Mouse (Mus musculus) C2C12 (cell line): Measurements from ENCODE around the gene Pga5. TPM values are rescaled to one million over a fixed set of nuclear protein-coding genes. Genes with fewer than 3 reads are reported as not detected.
A peak's percentile ranks its signal among the peaks of the same experiment; 100 is the strongest.

Source experiments
- H3K27me3 ChIP-seq: one replicate; pipeline ENCODE4 v1.6.1; 2011; ENCODE audit not compliant: control insufficient read depth, insufficient read depth, insufficient read length
- H3K36me3 ChIP-seq: one replicate; pipeline ENCODE4 v1.6.1; 2011; ENCODE audit not compliant: control insufficient read depth, insufficient read depth
- H3K4me3 ChIP-seq: one replicate; pipeline ENCODE4 v1.5.1; 2011; ENCODE audit warnings: mild to moderate bottlenecking, control low read depth; ENCODE audit not compliant: poor library complexity, insufficient read depth, severe bottlenecking
- H3K79me2 ChIP-seq: one replicate; pipeline ENCODE4 v1.6.1; 2011; ENCODE audit not compliant: control insufficient read depth, insufficient read depth
- H3K79me3 ChIP-seq: one replicate; pipeline ENCODE4 v1.6.1; 2011; ENCODE audit warnings: low read depth, control low read depth
- H3ac ChIP-seq: one replicate; pipeline ENCODE3; 2011; ENCODE audit warnings: low read depth; ENCODE audit not compliant: control insufficient read depth, insufficient read length
- CEBPB ChIP-seq: IDR thresholded peaks from one replicate; pipeline ENCODE4 v1.6.1; 2011; ENCODE audit warnings: low read depth, mild to moderate bottlenecking, control low read depth, moderate library complexity
- CTCF ChIP-seq: IDR thresholded peaks from one replicate; pipeline ENCODE4 v1.5.1; 2011; ENCODE audit not compliant: control insufficient read depth, insufficient read depth, insufficient read length
- FOSL1 ChIP-seq: IDR thresholded peaks from one replicate; pipeline ENCODE4 v1.8.0; 2011; ENCODE audit warnings: mild to moderate bottlenecking, low read length; ENCODE audit not compliant: poor library complexity, insufficient read depth, severe bottlenecking
- MAX ChIP-seq: IDR thresholded peaks from one replicate; pipeline ENCODE4 v1.6.1; 2011; ENCODE audit warnings: mild to moderate bottlenecking, control low read depth
- MYOD1 ChIP-seq: IDR thresholded peaks from one replicate; pipeline ENCODE4 v1.6.1; 2011; ENCODE audit warnings: low read depth; ENCODE audit not compliant: control insufficient read depth, insufficient read length
- MYOG ChIP-seq: IDR thresholded peaks from one replicate; pipeline ENCODE4 v1.6.1; 2011; ENCODE audit not compliant: control insufficient read depth, insufficient read length; ENCODE audit errors: extremely low read depth
- USF1 ChIP-seq: IDR thresholded peaks from one replicate; pipeline ENCODE4 v1.6.1; 2011; ENCODE audit warnings: low read depth, mild to moderate bottlenecking, control low read depth, moderate library complexity
- polyA plus RNA-seq: library from polyadenylated mRNA; unstranded; fragments of >200 nt; fragmentation: generic; extraction: Trizol; gene quantifications from one replicate; pipeline ENCODE4 v1.2.1, GENCODE M21; 2012; ENCODE audit warnings: missing spikeins

The Pga5 gene
- polyA plus RNA-seq, 1 experiment: not detected

DNA sequence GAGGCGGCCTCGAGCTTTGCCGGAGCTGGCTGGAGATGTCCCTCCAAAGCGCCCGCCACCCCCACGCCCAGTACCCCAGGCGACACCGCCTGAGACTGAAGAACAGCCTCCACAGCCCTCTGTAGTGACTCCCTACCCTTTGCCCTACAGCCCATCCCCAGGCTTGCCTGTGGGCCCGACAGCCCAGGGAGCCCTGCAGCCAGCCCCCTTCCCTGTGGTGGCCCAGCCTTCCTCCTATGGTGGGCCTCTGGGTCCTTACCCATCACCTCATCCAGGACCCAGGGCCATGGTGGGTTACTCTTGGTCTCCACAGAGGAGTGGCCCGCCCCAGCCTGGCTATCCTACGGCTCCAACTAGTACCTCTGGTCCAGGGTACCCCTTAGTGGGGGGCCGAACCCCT, 34.8 kb upstream of the Pga5 start:
- Histone ChIP-seq H3K79me2 (no peaks in the 10 kb centered on the region), H3K36me3 (peaks cover 30% of the 10 kb centered on the region), H3K79me3 (no peaks in the 10 kb centered on the region), H3ac (no peak overlapping the region), H3K4me3 (no peak overlapping the region), H3K27me3 (no peaks in the 10 kb centered on the region)
- no peak for TF ChIP-seq FOSL1
- TF ChIP-seq MYOG: no peak

DNA sequence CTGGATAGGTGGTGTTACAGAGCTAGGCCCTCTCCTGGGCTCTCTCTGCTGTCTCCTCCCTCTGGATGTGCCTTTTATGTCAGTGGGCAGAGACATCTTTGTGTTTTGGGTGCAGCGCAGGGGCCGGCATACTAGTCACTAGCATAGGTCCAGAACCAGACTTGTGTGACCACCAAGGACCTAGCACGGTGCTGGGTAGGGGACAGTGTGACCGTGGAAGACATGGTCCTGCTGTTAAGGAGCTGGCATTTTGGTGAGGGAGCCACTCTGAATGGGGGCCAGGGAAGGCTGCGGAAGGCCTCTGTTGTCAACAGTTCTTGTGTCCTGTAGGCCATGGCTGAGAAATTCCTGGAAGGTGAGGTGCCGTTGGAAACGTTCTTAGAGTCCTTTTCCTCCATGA, 34.3 kb upstream of the Pga5 start:
- Histone ChIP-seq H3ac (no peak overlapping the region), H3K27me3 (no peaks in the 10 kb centered on the region), H3K79me2 (no peaks in the 10 kb centered on the region), H3K79me3 (no peaks in the 10 kb centered on the region), H3K36me3 (peaks cover 30% of the 10 kb centered on the region), H3K4me3 (no peak overlapping the region)
- no peak for TF ChIP-seq FOSL1
- TF ChIP-seq CEBPB: no peak
- no peak for TF ChIP-seq USF1
- TF ChIP-seq MYOG: no peak
- TF ChIP-seq MAX: no peak
- TF ChIP-seq MYOD1: no peak
- TF ChIP-seq CTCF: no peak

DNA sequence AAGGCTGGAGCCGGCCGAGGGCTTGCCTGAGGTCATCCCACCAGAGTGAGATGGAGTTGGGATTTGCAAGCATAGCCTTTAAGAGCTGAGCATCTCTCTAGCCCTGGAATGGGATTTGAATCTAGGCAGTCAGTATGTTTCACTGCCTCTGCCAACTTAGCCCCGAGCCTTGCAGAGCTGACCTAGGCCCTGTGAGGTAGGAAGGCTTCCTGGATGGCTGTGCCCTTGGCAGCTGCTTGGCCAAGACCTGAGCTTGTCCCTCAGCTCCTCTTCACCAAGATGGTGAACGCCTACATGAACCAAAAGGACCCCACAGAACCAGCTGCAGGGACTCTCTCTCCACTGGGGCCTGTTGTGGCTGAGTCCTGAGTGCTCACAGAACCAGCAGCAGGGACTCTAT, 32.9 kb upstream of the Pga5 start:
- no peaks in the 10 kb centered on the region for H3K79me3 ChIP-seq
- no peak overlapping the region for H3K4me3 ChIP-seq
- H3K79me2 ChIP-seq: peaks cover 4% of the 10 kb centered on the region
- TF ChIP-seq FOSL1 (no peak), MYOG (no peak), MAX (no peak), CEBPB (no peak), CTCF (no peak), MYOD1 (no peak), USF1 (no peak)
- H3K36me3 ChIP-seq: peaks cover 33% of the 10 kb centered on the region
- no peaks in the 10 kb centered on the region for H3K27me3 ChIP-seq
- no peak overlapping the region for H3ac ChIP-seq

GRCm38 (mm10) chr19:10710088-10710511, 32.2 kb upstream of the Pga5 start:
- TF ChIP-seq USF1: no peak
- no peak for TF ChIP-seq CEBPB
- no peak for TF ChIP-seq MAX
- no peak for TF ChIP-seq FOSL1
- no peak for TF ChIP-seq MYOD1
- no peak for TF ChIP-seq MYOG
- peak; percentile 30 for TF ChIP-seq CTCF
- Histone ChIP-seq H3ac (no peak overlapping the region), H3K36me3 (peaks cover 33% of the 10 kb centered on the region), H3K4me3 (no peak overlapping the region), H3K79me3 (peaks cover 1% of the 10 kb centered on the region), H3K79me2 (peaks cover 10% of the 10 kb centered on the region), H3K27me3 (no peaks in the 10 kb centered on the region)

GRCm38 (mm10) chr19:10709360-10710087, 31.7 kb upstream of the Pga5 start:
- Histone ChIP-seq H3K27me3 (no peaks in the 10 kb centered on the region), H3K4me3 (no peak overlapping the region), H3ac (no peak overlapping the region), H3K79me2 (peaks cover 16% of the 10 kb centered on the region), H3K79me3 (peaks cover 5% of the 10 kb centered on the region), H3K36me3 (peaks cover 33% of the 10 kb centered on the region)
- TF ChIP-seq CEBPB (no peak), MYOG (no peak), CTCF (peak; percentile 94), MAX (peak; percentile 74), FOSL1 (no peak), USF1 (no peak), MYOD1 (peak; percentile 22)

- Histone ChIP-seq H3K36me3 (peaks cover 27% of the 10 kb centered on the region), H3K27me3 (no peaks in the 10 kb centered on the region), H3K79me2 (peaks cover 22% of the 10 kb centered on the region), H3K4me3 (no peak overlapping the region), H3ac (no peak overlapping the region), H3K79me3 (peaks cover 9% of the 10 kb centered on the region)
- TF ChIP-seq MAX (no peak), MYOD1 (no peak), FOSL1 (no peak), USF1 (no peak)
Observed at GRCm38 (mm10) chr19:10708900-10709299, 31.0 kb upstream of the Pga5 start.
